Mouse (Mus musculus): Measurements from ENCODE around the gene Fam151b.

Fam151b gene

DNA sequence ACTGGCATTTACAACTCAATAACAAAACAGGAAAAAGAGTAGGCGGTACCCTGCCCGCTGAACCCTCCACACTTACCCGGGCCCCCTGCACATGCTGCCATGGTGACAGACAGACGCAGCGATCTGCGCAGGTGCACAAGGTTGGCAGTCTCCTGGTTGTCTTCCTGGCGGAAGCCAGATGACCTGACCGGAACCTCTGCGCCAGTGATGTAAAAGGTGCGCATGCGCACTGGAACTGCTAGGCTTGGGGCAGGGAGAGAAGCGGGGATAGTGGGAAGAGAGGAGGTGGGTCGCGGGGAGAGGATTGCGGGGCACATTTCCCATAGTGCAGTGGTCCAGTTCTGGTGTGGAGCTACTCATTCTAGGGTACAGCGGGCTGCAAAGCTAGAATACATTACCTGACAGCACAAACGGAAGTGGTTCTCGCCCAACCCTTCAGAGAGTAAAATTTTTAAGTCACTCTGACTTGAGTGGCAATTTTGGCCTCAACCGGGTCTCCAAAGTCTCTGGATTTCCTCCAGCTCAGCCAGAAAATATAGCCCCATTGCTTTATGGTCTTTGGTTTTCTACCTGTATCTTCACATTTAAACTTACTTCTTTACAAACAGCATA, at the start of gene Fam151b:
TSS of gene Fam151b (minus strand) at position 164 of the 612 bp plus-strand sequence.
- DNase-seq, result peak; percentile 97

DNA sequence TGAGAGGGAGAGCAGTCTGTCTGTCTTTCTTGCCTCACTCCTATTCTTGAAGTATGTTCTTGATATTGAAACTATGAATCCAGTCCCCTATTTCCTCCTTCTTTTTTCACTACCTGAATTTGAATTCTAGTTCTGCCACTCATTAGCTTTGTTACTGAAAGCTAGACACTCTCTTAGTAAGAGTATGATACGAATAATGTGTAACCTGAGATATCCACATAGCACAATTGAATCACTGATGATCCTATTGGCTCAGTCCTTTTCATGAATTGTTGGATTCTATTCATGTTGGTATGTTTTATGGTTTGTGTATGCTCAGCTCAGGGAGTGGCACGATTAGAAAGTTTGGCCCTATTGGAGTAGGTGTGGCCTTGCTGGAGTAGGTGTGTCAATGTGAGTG, 48.4 kb upstream of the Fam151b start:
- DNase-seq, result no peak

DNA sequence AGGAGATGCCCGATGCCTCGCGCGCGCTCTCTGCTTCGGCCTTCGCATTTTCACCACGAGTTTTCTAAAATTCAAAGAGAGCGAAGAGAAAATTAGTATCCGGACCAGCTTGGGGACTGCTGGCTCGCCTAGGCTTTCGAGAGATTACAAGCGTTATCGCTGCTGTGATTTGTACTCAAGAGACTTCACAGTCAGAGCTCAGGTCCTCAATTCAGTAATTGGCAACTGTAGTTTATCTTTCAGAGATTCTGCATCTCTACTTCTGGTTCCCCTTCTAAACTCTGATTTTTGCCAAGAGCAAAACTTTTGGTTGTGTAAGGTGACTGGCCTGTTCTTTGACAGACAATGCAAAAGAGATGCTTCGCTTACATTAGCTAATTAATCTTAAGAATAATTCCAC, 47.4 kb upstream of the Fam151b start:
- DNase-seq, result no peak

DNA sequence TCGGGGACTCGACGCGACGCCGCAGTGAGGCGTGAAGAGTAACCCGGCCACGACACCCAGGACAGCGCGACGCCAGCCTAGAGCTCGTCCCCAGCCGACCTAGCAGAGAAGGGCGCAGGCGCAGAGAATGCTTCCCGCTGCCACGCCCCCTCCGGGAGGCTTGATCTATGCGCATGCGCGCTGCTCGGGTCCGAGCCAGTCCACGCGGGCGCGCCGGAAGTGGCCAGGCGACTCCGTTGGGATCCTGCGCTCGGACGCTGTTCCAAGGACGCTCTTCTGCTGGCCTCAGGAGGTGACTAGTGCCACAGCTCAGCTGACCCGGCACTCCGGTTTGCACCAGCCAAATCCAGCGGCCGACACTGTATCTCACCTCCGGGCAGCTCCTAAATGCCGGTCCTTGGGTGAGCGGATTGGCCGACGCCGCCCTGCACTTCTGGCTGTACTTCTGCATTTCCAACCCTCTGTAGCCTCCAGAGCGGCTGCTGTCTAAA, 47.0 kb upstream of the Fam151b start, which contains the start of gene Zfyve16:
TSS of gene Zfyve16 (minus strand) at position 148 of the 491 bp plus-strand sequence.
- DNase-seq, result peak; percentile 97

DNA sequence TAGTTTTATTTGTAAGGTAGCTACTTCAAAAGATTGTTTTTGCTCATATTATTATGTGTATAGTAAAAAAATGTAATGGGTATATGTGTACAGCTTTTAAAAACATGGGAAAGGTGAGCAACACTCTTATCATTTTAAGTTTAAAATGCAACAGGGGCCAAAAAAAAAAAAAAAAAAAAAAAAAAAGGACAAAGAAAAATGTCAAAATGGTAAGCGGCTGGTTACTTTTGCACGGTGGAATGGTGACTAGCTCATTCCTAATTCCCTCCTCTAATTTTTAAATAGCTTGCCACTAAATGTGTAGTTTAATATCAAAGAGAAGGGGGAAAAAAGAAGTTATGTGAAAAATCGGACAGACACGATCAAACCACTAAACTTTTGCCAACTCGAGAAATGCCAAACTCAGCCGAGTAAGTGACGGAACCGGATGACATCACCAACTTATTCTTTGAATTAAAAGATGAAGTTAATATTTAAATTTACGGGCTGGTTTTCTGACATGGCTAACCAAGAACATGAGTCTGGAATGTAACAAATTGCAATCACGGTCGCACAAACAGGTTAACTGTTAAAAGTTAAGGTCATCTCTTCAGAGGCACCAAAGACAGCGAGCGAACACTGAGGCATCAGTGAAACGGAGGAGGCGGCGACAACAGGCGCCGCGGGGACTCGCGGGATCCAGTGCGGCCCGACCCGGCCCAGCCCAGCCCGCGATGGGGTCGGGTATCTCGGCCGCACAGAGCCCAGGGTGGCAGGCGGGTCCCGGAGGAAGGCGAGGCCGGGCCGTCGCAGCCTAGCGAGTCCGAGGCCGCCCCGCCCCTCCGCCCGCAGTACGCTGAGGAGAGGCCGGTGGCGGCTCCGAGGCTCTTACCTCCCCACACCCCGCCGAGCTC, 46.3 kb upstream of the Fam151b start:
- no peak for DNase-seq

DNA sequence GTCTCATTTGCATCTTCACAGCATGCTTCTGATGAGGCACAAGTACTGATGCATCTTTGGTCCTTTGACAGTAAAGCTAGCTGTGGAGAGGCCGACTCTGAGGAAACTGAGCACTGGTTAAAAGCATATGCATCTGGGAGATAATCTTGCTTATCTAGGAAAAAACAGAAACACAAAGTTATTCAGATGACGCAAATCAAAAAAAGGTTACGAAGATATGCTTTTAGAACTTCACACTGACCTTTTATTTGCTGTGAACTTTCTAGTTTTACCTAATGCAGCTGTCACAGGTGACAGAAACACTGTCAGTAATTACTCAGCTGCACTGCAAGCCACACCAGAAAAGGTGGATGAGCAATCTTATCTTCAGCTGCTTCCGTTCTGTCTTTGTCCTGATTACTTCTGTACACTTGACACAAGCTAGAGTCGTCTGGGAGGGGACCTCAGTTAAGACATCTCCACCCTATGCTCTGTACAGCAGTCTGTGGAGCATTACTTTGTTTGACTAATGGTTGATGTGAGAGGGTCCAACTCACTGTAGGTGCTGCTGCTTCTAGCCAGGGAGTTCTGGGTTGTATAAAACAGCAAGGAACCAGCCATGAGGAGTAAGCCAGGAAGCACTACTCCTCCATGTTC, 39.5 kb upstream of the Fam151b start:
- no peak for DNase-seq

DNA sequence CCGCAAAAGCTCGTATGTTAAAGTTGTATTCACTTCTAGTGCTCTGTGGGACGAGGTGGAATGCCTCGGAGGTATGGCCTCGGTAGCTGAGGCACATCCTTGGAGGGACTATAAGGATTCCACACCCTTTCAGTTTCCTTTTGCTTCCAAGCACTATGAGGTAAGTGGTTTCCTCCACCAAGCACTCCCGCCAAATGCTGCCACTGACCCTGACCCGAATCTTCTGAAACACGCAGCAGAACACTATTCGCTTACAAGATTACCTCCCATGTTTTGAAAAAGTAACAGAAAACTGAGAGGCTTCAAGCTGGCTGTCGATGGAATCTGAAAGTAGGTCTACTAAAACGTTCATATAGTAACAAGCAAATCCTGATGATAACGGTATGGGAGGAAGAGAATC, 21.1 kb upstream of the Fam151b start:
- DNase-seq, result no peak

DNA sequence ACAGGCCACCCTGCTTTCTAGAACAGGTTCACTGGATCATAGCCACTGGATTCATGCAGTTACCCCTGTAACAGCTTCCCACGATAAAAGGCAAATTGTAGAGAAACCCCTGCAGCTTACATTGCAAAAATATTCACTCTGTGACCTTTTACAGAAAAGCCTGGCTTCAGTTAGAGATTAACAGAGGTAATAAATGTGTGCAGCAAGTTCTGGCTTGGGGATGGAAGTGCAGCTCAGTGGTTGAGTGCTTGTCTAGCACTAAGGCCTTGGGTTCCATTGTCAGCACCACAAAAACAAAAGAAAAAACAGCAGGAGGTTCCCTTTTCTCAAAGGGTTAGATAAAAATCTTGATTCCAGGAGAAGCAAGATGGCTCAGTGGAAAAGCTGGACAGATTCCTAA, 8.1 kb upstream of the Fam151b start:
- peak; percentile 34 for DNase-seq

DNA sequence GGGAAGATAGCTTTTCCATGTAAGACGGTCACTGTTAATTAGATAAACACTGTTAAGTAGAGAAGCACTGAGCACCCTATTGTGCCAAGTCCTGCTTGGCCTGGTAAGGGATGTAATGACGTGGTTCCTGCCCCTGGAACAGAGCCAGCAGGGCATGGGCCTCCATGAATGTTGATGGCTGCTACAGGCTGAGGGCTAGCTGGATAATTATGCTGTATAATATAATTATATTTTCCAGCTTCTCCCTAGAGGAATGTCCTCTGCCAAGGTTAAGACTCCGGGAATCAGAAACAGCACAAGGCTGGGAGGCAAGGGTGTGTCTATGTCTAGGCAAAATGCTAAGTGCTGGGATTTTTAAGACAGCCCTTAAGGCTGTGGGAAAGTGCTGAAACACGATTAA, 7.0 kb upstream of the Fam151b start:
- DNase-seq, result no peak

DNA sequence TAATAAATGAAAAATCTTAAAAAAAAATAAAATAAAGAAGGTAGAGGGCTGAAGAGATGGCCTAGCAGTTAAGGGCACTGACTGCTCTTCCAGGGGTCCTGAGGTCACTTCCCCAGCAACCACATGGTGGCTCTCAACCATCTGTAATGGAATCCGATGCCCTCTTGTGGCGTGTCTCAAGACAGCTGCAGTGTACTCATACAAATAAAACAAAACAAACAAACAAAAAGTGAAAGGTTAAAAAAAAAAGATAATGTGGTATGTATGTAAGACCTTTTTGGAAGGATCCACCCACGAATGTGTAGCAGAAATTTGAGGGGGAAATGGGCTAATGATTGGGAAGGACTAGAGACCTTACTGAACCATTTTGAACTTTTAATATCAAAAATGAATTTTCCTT, 467 bp downstream of the Fam151b start:
- peak; percentile 75 for DNase-seq

DNA sequence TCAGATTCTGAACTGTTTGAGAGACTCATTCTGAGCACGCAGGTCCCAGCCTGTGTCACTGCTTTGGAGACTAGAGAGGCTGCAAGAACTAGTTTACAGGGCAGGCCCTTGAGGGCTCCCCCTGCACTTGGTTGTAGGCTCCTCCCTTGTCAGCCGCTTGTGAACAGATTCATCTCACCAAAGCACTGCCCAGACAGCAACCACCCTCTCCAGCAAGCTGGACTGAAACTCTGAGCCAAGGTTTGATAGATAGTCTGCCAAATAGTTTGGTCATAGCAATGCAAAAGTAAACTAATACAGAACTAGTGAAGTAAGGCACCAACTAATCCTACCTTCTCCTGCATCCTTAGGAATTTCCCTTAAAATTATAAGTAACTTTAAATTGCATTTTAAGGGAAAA, 13.7 kb downstream of the Fam151b start:
- peak; percentile 38 for DNase-seq

DNA sequence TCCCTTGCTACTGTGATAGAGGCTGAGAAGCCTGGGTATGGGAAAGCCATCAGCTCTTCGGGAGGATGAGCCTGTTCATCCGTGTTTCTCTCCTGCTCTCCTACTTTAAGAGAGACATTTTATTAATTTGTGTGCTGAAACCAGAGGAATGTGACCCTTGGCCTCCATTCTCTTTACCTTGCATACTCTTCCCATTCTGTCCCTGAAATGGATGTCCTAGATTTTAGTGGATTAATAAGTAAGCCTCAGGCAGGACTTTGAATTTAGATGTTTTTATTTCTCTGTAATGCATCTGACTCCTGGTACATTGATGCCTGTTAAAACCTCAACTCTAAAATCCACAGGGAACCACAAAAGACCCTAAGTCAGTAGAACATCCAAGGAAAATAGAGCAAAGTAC, 14.4 kb downstream of the Fam151b start:
- DNase-seq, result peak; percentile 76

DNA sequence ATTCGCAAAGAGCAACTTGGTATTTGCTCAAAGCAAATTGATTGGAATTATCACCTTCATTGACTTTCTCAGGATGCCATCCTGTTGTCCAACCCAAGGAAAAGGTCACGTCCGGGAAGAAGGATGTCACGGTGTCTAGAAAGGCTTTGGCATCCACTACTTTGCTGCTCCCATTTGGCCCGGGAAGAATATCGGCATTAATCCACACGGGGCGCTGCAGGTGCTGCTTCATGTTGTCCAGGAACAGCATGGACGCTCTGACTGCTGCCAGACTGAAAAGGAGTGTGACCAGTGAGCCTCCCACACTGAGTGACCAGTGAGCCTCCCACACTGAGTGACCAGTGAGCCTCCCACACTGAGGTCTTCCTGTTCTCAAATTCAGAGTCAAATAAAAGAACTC, 15.9 kb downstream of the Fam151b start:
- no peak for DNase-seq

DNA sequence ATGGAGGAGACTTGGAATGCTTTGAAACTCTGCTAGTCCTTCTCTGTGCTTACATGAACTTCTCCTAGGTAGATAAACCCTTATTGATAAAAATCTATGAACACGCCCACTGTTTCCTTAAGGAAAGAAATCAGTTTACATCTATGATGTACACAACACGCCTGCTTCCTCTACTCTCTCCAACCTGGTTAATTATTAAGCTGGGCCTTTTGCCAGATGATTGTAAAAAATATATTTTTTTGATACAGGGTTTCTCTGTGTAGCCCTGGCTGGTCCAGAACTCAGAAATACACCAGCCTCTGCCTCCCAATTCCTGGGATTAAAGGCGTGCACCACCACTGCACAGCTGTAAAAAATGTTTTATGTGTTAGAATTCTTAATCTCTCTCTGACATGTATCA, 19.1 kb downstream of the Fam151b start:
- DNase-seq, result peak; percentile 38

DNA sequence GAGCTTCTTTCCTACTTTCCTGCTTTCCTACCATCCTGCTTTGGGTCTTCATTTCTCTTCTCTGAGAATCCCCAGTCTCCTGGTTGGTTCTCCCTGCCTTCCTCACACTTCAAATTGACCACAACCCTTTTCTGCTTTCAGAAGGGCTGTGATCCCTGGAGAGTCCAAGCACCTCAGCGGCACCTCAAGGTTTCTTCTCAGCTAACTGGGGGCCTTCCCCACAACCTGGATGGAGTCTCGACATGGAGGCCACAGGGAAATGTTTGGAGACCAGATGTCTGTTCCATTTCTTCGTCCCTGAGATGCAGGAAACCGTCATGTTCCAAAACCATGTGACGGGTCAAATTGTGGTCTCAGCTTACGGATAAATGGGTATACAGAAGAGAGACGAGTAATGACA, 36.9 kb downstream of the Fam151b start:
- DNase-seq, result no peak

DNA sequence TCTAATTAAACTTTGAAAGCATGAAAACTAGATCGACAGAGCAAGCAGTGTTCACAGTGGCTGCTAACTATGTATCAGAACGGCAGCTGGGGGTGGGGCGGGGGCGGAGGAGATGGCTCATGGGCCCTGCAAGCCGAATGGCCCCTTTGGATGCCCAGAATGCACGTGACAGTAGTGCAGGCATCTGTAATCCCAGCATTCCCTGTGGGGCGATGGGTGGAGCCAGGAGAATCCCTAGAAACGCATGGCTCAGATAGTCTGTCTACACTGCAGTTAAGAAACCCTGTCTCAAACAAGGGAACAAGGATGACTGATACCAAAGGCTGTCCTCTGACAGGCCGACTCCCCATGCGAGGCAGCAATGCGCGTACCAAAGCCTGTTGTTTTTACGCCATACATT, 43.5 kb downstream of the Fam151b start:
- no peak for DNase-seq

DNA sequence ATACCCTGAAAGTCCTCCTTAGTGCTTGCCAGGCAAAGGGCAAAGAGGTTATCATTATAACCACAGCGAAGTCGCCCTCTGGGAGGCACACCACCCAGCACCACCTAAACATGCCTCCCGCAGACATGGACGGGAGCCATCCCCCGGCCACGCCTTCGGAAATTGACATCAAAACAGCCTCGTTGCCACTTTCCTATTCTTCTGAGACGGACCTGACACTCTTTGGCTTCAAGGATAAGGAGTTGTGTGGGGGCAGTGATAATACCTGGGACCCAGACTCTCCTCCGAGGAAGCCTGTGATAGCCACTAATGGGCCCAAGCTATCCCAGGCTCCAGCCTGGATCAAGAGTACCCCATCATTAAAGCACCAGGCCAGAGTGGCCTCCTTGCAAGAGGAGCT, 45.2 kb downstream of the Fam151b start:
- DNase-seq, result no peak

DNA sequence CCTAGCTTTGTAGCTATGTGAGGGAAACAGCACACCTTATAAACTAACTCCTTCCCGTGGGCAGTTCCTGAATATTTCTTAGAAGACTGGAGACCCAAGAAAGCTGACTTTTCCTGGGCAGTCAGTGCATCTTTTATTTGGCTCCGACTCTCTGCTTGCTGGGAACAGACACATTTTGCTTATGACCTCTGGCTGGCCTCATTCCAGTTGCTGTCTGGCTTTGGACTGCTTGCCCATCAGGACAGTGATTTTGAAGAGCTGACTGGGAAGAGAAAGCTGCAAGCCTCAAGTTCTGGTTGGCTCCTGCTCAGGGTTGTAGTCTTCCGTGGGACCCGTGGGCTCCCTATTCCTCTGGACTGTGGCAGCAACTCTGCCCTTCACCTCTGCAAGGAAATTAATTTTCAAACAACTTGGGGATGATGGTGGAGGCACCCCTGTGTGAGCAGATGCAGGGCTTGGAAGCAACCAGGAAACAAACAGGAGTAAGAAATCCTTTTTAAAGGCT, 56.4 kb downstream of the Fam151b start:
- no peak for DNase-seq

DNA sequence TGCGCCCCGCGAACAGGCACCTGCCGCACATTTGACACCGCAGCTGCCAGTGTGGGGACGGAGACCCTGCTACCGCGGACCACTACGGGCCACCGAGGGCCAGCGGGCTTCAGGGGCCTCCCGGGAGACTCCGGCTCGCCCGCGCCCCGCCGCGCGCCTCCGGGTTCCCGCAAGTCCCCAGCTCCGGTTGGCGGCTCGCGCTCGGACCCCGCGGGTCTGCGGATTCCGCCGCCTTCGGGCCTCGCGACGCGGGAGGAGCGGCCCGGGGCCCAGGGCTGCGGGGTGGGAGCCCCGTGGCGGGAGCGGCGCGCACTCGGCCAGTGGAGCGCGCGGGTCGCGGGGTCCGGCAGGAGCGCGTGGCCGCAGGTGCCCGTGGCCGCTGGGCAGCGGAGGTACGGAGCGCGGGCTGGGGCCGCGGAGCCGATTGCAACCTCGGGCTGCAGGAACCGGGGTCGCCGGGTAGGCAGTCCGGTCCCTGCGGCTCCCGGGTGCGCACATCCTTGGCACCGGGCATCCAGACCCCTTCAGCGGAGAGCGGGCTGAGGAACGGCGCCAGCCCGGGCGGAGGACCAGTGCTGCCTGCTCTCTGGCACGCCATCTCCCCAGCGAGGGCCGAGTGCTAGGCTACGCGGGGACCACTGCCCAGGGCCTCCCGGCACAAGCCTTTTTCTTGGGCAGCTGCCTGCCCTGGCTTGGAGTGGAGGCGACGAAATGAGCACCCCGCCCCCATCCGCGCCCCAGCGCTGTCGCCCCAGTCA, 57.3 kb downstream of the Fam151b start:
- DNase-seq, result peak; percentile 7

DNA sequence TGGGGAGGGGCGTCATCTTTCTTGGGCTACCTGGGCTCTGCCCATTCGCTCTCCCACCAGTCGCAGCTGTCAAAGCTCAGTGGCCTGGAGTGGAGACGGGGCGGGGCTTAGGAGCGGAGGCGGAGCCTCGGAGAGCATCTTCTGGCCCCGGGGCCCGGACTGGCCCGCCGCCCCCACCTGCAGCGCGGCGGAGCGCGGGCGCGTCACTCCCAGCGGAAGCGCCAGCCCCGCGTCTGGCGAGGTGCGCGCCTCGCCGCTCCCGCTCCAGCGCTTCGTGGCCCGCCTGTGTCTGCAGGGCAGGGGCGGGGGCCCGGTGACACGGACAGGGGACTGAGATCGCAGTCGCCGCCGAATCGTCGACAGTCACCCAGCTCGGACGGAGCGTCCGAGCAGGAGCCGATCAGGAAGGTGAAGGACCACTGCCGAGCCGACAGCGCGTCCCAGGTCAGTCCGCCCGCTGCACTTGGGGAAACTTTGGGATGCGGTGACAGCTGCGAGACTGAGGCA, 58.0 kb downstream of the Fam151b start, which contains the start of gene Ankrd34b:
TSS of gene Ankrd34b (plus strand) at position 139 of the 507 bp plus-strand sequence.
- DNase-seq, result peak; percentile 22

DNA sequence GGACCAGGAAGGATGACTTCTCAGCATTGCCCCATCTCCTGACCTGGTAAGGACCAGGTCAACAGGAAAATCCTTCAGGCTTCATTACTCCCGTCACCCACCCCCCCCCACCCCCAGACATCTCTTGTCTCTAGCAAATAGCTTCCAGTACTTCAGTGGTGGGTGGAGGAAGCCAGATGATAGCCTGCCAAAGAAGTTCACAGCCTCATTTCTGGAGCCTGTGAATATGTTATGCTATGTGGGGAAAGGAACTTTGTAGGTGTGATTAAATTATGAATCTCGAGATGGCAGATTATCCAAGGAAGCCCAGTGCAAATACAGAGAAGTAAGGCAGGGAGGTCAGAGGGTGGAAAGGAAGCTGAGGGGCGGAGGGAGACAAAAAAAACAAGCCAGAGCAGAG, 60.1 kb downstream of the Fam151b start:
- no peak for DNase-seq

DNA sequence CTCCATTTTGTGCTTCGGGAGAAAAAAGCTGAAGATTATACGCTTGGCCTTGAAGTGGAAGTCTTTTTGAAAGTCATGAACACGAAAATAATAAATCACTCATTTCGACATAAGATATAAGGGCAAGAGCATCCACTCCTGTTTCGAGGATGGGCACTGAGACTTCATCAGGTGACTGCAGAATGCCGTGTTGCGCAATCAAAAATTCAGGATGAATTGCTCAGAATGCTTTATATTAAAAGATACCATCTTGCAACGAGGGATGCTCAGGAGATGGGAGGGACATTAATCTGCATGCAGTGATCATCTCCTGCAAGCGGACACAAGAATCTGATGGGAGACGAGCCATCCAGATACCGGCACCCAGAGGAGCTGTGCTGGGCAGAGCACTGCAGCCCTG, 64.2 kb downstream of the Fam151b start:
- DNase-seq, result no peak

Data from kidney, adult 9 months (tissue).